Mouse (Mus musculus) liver, postnatal 0 days (tissue): ENCODE data around the gene AI854703. TPM values are rescaled to one million over a fixed set of nuclear protein-coding genes. Genes with fewer than 3 reads are reported as not detected.

ENCODE experiments used
- ATAC-seq: fragments of 200-750 bp; cut with Nextera tagmentation; 2 replicates; pipeline ENCODE4 v1.8.0; 2017; ENCODE audit warnings: mild to moderate bottlenecking, moderate library complexity
- DNase-seq: peaks from one replicate; pipeline ENCODE4 v3.0.0-alpha.2; 2016
- H3K27ac ChIP-seq: fragments of 300-500 bp; sonication (generic); 2 replicates; pipeline ENCODE4 v1.5.1; 2014; ENCODE audit warnings: antibody characterized with exemption, moderate library complexity, mild to moderate bottlenecking, low read depth
- H3K27me3 ChIP-seq: fragments of 300-500 bp; sonication (generic); 2 replicates; pipeline ENCODE4 v1.6.1; 2014; ENCODE audit warnings: low read length, control low read depth, mixed read lengths; ENCODE audit not compliant: insufficient read depth
- H3K36me3 ChIP-seq: fragments of 300-500 bp; sonication (generic); replicated peaks from 2 replicates; pipeline ENCODE4 v1.6.1; 2014; ENCODE audit warnings: mild to moderate bottlenecking, control low read depth, low read length, moderate library complexity, mixed read lengths; ENCODE audit not compliant: insufficient read depth
- H3K4me1 ChIP-seq: fragments of 300-500 bp; sonication (generic); 2 replicates; pipeline ENCODE4 v1.6.1; 2014; ENCODE audit warnings: antibody characterized with exemption, mild to moderate bottlenecking, control low read depth; ENCODE audit not compliant: insufficient read depth
- H3K4me2 ChIP-seq: fragments of 300-500 bp; sonication (generic); 2 replicates; pipeline ENCODE4 v1.6.1; 2014; ENCODE audit warnings: low read depth, mild to moderate bottlenecking, low read length, moderate library complexity, mixed read lengths
- H3K4me3 ChIP-seq: fragments of 300-500 bp; sonication (generic); 2 replicates; pipeline ENCODE4 v1.5.1; 2014; ENCODE audit warnings: low read depth, low read length
- H3K9ac ChIP-seq: fragments of 300-500 bp; sonication (generic); replicated peaks from 2 replicates; pipeline ENCODE4 v1.6.1; 2014; ENCODE audit warnings: mild to moderate bottlenecking, moderate library complexity
- H3K9me3 ChIP-seq: fragments of 300-500 bp; sonication (generic); 2 replicates; pipeline ENCODE4 v1.6.1; 2016; ENCODE audit warnings: mild to moderate bottlenecking, control low read depth, low read length, mixed read lengths
- CTCF ChIP-seq: sonication (generic); IDR thresholded peaks from 2 replicates; pipeline ENCODE4 v1.5.1; 2016; ENCODE audit warnings: antibody characterized with exemption, low read depth
- EP300 ChIP-seq: IDR thresholded peaks from 2 replicates; pipeline ENCODE4 v1.6.1; 2016; ENCODE audit warnings: antibody characterized with exemption, low read depth, mild to moderate bottlenecking
- WGBS: fragments of 180-500 bp; shearing (Covaris S2); extraction: QIAGEN DNeasy Blood & Tissue Kit; methylation state at CpG from one replicate; pipeline ENCODE4 v1.1.7; 2014; ENCODE audit not compliant: insufficient replicate concordance; 5-methylcytosine and 5-hydroxymethylcytosine counted together
- polyA plus RNA-seq: library from polyadenylated mRNA; unstranded; fragments of >200 nt; fragmentation: Nextera tagmentation; extraction: Ambion mirVana; gene quantifications from 2 replicates; pipeline ENCODE4 v1.2.1, GENCODE M21; 2015

Gene AI854703
- polyA plus RNA-seq, 1 experiment from 2014 or later: 0.16 TPM

GRCm38 (mm10) chr6:48635105-48635504 is 8.5 kb downstream of the AI854703 start:
- DNase-seq: no peak
- ATAC-seq: peak; percentile 23; the same call in 1 of the 2 replicates
- Histone ChIP-seq H3K27ac (no peak overlapping the region), H3K9me3 (no peaks in the 10 kb centered on the region), H3K9ac (no peak overlapping the region), H3K4me3 (no peak overlapping the region), H3K4me2 (no peak overlapping the region), H3K4me1 (no peaks in the 10 kb centered on the region), H3K27me3 (0 out of 2 replicates have a peak, but pooled peaks cover 3% of the 10 kb centered on the region), H3K36me3 (no peaks in the 10 kb centered on the region)
- TF ChIP-seq CTCF: no peak
- TF ChIP-seq EP300: no peak
- 48% methylated on average over 2 of the region's 2 CpGs for WGBS

GRCm38 (mm10) chr6:48636515-48636914 is 10.0 kb downstream of the AI854703 start:
- Histone ChIP-seq H3K36me3 (no peaks in the 10 kb centered on the region), H3K4me2 (no peak overlapping the region), H3K27me3 (no peaks in the 10 kb centered on the region), H3K4me3 (no peak overlapping the region), H3K9me3 (no peaks in the 10 kb centered on the region), H3K27ac (no peak overlapping the region), H3K4me1 (no peaks in the 10 kb centered on the region), H3K9ac (no peak overlapping the region)
- 76% methylated on average over 6 of the region's 6 CpGs for WGBS
- DNase-seq: peak; percentile 6
- no peak for ATAC-seq
- TF ChIP-seq CTCF (no peak), EP300 (no peak)

GRCm38 (mm10) chr6:48637811-48638500 is 11.4 kb downstream of the AI854703 start:
- no peak overlapping the region for H3K9ac ChIP-seq
- WGBS: 65% methylated on average over 6 of the region's 6 CpGs

DNA sequence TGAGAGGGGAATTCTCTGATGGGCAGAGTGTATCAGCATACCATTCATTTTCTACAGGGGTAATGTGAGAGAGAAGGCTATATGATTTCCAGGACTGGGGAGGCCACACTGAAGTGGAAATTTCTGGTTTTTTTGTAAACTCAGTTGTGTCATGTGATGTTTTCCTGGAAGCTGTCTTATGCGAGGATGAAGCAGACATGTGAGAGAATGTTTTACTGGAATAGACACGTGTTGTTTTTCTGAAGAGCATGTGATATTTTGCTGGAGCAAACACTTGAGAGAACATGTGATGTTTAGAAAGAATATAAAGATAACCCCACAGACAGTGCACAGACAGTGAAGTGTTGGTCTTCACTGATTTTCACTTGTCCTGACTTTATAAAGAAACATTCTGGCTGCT is 12.0 kb downstream of the AI854703 start:
- TF ChIP-seq EP300: no peak
- no peak for TF ChIP-seq CTCF
- no peaks in the 10 kb centered on the region for H3K4me1 ChIP-seq
- H3K27ac ChIP-seq: no peak overlapping the region
- DNase-seq: no peak
- no peak overlapping the region for H3K4me3 ChIP-seq
- WGBS: 58% methylated on average over 2 of the region's 2 CpGs
- no peaks in the 10 kb centered on the region for H3K27me3 ChIP-seq
- no peak for ATAC-seq
- H3K9ac ChIP-seq: no peak overlapping the region
- no peaks in the 10 kb centered on the region for H3K36me3 ChIP-seq
- no peaks in the 10 kb centered on the region for H3K9me3 ChIP-seq
- no peak overlapping the region for H3K4me2 ChIP-seq

More at GRCm38 (mm10) chr6:48637811-48638500, 11.4 kb downstream of the AI854703 start:
- Histone ChIP-seq H3K4me3 (no peak overlapping the region), H3K27me3 (no peaks in the 10 kb centered on the region), H3K4me2 (no peak overlapping the region), H3K9me3 (no peaks in the 10 kb centered on the region), H3K4me1 (no peaks in the 10 kb centered on the region), H3K36me3 (no peaks in the 10 kb centered on the region), H3K27ac (no peak overlapping the region)
- DNase-seq (peak; percentile 9), ATAC-seq (no peak)
- TF ChIP-seq CTCF: no peak
- no peak for TF ChIP-seq EP300

GRCm38 (mm10) chr6:48641391-48641790 is 14.8 kb downstream of the AI854703 start:
- no peak overlapping the region for H3K9ac ChIP-seq
- no peak for TF ChIP-seq CTCF
- TF ChIP-seq EP300: no peak
- H3K27me3 ChIP-seq: no peaks in the 10 kb centered on the region
- ATAC-seq (no peak), DNase-seq (peak; percentile 6)
- no peak overlapping the region for H3K4me2 ChIP-seq
- H3K4me1 ChIP-seq: peaks cover 4% of the 10 kb centered on the region
- H3K9me3 ChIP-seq: no peaks in the 10 kb centered on the region
- 64% methylated on average over 6 of the region's 6 CpGs for WGBS
- no peaks in the 10 kb centered on the region for H3K36me3 ChIP-seq
- no peak overlapping the region for H3K27ac ChIP-seq
- H3K4me3 ChIP-seq: no peak overlapping the region

DNA sequence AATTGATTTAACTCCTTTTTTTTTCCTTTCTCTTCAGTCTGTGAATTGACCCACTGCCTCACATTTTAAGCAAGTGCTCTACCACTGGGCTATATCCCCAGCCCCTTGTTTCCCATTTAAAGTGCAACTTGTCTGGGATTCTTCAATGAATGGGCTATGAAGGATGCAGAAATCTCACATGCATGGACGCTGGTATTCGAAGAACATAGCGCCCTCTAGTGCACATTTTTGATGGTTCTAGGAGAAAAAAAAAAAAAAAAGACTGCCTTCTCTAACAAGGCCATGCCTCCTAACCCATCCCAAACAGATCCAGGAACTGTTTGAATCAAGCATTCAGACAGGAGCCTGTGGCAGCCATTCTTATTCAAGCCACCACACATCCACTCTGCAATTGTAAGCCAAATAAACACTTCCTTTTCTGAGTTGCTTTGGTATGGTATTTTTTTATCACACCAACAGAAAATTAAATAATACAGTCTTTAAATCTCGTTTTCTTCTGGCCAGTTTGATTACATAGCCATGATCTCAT is 16.3 kb downstream of the AI854703 start:
- DNase-seq (peak; percentile 24), ATAC-seq (peak; percentile 25; the same call in 1 of the 2 replicates)
- H3K36me3 ChIP-seq: no peaks in the 10 kb centered on the region
- no peak overlapping the region for H3K4me2 ChIP-seq
- no peaks in the 10 kb centered on the region for H3K27me3 ChIP-seq
- TF ChIP-seq CTCF (peak; percentile 67), EP300 (no peak)
- no peak overlapping the region for H3K27ac ChIP-seq
- no peak overlapping the region for H3K9ac ChIP-seq
- WGBS: 14% methylated on average over 4 of the region's 4 CpGs
- H3K9me3 ChIP-seq: no peaks in the 10 kb centered on the region
- peaks cover 4% of the 10 kb centered on the region for H3K4me1 ChIP-seq
- H3K4me3 ChIP-seq: no peak overlapping the region
